12 mouse cellular contexts compared by ENCODE assay signal in genomic region chr4:136780201-136780895, GRCm38 (mm10). TPM values are rescaled to one million over a fixed set of nuclear protein-coding genes. Genes with fewer than 3 reads are reported as not detected.
A peak's percentile ranks its signal among the peaks of the same experiment; 100 is the strongest.
DNase-seq lines count a peak whose midpoint lies in the region; ATAC-seq and TF ChIP-seq lines count a peak whose summit lies in the region.
"Had no signal": no experiment of that assay in that cellular context is flagged by ENCODE, and none has a peak within 500 bp of the region (broad histone marks: within the 10 kb centered on the region; RNA-seq: fewer than 3 reads in every experiment).

No protein-coding gene starts in this region.

- H3K4me2 ChIP-seq in liver, embryonic 11.5 days: no peak overlapping the region
- H3K4me2 ChIP-seq in embryonic facial prominence, embryonic 13.5 days: peak overlapping the region; percentile 28
- H3K4me2 ChIP-seq in myocyte (ENCODE audit: low read depth): no peak overlapping the region

- H3K9ac ChIP-seq in liver, embryonic 11.5 days (ENCODE audit: low read depth, low read length): no peak overlapping the region
- H3K9ac ChIP-seq in embryonic facial prominence, embryonic 13.5 days: no peak overlapping the region

- WGBS in liver, embryonic 11.5 days: 73% methylated on average over 20 of the region's 20 CpGs
- 36% methylated on average over 20 of the region's 20 CpGs for WGBS in embryonic facial prominence, embryonic 13.5 days

- no peak for TF ChIP-seq POLR2A in myocyte (IDR thresholded peaks at IDR 0.05; ENCODE audit: insufficient read length, low read depth)

- H3K4me3 ChIP-seq in liver, embryonic 11.5 days (ENCODE audit: low read depth, low read length): no peak overlapping the region
- no peak overlapping the region for H3K4me3 ChIP-seq in embryonic facial prominence, embryonic 13.5 days
- H3K4me3 ChIP-seq in myocyte: no peak overlapping the region

- H3K79me2 ChIP-seq in myocyte (ENCODE audit: control insufficient read depth, insufficient read depth): no peaks in the 10 kb centered on the region

- no peak for ATAC-seq in liver, embryonic 11.5 days (replicated peaks; ENCODE audit: low FRiP score)
- ATAC-seq in embryonic facial prominence, embryonic 13.5 days (ENCODE audit: insufficient number of reproducible peaks, insufficient read depth, low FRiP score, low TSS enrichment, low read depth): peak; percentile 46; the same call in 1 of the 2 replicates
- ATAC-seq: CD4-positive, CD25-positive, alpha-beta regulatory T cell, adult 4 months had no signal

- DNase-seq in gastrocnemius, postnatal 25 days: peak; percentile 40
- DNase-seq in gastrocnemius, postnatal 10 days: no peak
- DNase-seq in liver: peak; percentile 18
- no peak for DNase-seq in liver, embryonic 11.5 days (ENCODE audit: low spot score)
- no peak for DNase-seq in frontal cortex, postnatal 36 days (ENCODE audit: low spot score in 2 of 2)
- no peak for DNase-seq in spleen, postnatal 36 days (ENCODE audit: low spot score in 2 of 2)
- DNase-seq: gastrocnemius, postnatal 36 days; kidney, adult 11 months had no signal

- peaks cover 9% of the 10 kb centered on the region for H3K4me1 ChIP-seq in liver, embryonic 11.5 days (replicated peaks; ENCODE audit: control insufficient read depth, insufficient read depth, low read length)
- H3K4me1 ChIP-seq in embryonic facial prominence, embryonic 13.5 days: peaks cover 84% of the 10 kb centered on the region

- H3K36me3 ChIP-seq in liver, embryonic 11.5 days (ENCODE audit: control insufficient read depth, insufficient read depth, low read length): no peaks in the 10 kb centered on the region
- H3K36me3 ChIP-seq in embryonic facial prominence, embryonic 13.5 days: no peaks in the 10 kb centered on the region
- no peaks in the 10 kb centered on the region for H3K36me3 ChIP-seq in myocyte (ENCODE audit: control insufficient read depth, insufficient read depth)

- no peaks in the 10 kb centered on the region for H3K9me3 ChIP-seq in liver, embryonic 11.5 days (ENCODE audit: control insufficient read depth, low read length)
- no peaks in the 10 kb centered on the region for H3K9me3 ChIP-seq in embryonic facial prominence, embryonic 13.5 days

- H3K27ac ChIP-seq in liver, embryonic 11.5 days (ENCODE audit: low read depth, low read length): no peak overlapping the region
- H3K27ac ChIP-seq in embryonic facial prominence, embryonic 13.5 days: peak overlapping the region; percentile 92
- H3K27ac ChIP-seq: macrophage had no signal

- H3K27me3 ChIP-seq in liver, embryonic 11.5 days (replicated peaks; ENCODE audit: control insufficient read depth, insufficient read depth, low read length): no peaks in the 10 kb centered on the region
- H3K27me3 ChIP-seq in embryonic facial prominence, embryonic 13.5 days: no peaks in the 10 kb centered on the region
- H3K27me3 ChIP-seq in myocyte (ENCODE audit: control insufficient read depth, insufficient read depth, insufficient read length): no peaks in the 10 kb centered on the region

- H3ac ChIP-seq in myocyte (ENCODE audit: control insufficient read depth, insufficient read length): no peak overlapping the region

TF ChIP-seq in myocyte, 11 proteins besides CTCF, POLR2A, EP300 and RAD21:
- TF ChIP-seq MAX (IDR thresholded peaks at IDR 0.05; ENCODE audit: low read depth) (no peak), MYOD1 (IDR thresholded peaks at IDR 0.05; ENCODE audit: control insufficient read depth in 1 of 3, insufficient read length in 2 of 3, low read depth in 2 of 3) (peak in 1 of 3 experiments; percentile 80), MYOG (IDR thresholded peaks at IDR 0.05; ENCODE audit: control insufficient read depth in 1 of 3, insufficient read depth in 1 of 3, insufficient read length in 2 of 3, low read depth in 2 of 3) (peak in 2 of 3 experiments; percentile 13 to 78), REST (IDR thresholded peaks at IDR 0.05; ENCODE audit: insufficient read depth, insufficient read length) (no peak), TCF3 (IDR thresholded peaks at IDR 0.05; ENCODE audit: insufficient read length, low read depth) (no peak)

RNA-seq across cellular contexts. Expression of gene Ephb2, which starts 55.4 kb away (rescaled TPM):
- 1 to 10 TPM in 1 of 2 experiments, under 1 TPM in 1; 1.00 to 1.2 TPM for total RNA-seq in gastrocnemius, postnatal 25 days (2021)
- total RNA-seq in gastrocnemius, postnatal 10 days (2021): 1 to 10 TPM; 4.6 to 5.4 TPM
- polyA plus RNA-seq in liver, embryonic 11.5 days (2014; fragmentation: Nextera tagmentation; extraction: Ambion mirVana): 4.8 and 5.1 TPM in 2 replicates
- 7.9 and 13.3 TPM in 2 replicates for polyA plus RNA-seq in embryonic facial prominence, embryonic 13.5 days (2015; fragmentation: Nextera tagmentation; extraction: Ambion mirVana)
- 21.7 TPM for polyA plus RNA-seq in myocyte (2012; fragmentation: generic; extraction: Trizol)
- polyA plus RNA-seq: CD4-positive, CD25-positive, alpha-beta regulatory T cell, adult 4 months had no signal

Comparison
In these comparisons a context has a peak if more than half of its experiments do, and no peak if none do; other contexts are left out.
1. DNase-seq: peak in gastrocnemius, postnatal 25 days (single experiment) and liver (single experiment); none in gastrocnemius, postnatal 10 days (single experiment), liver, embryonic 11.5 days (single experiment), frontal cortex, postnatal 36 days (0 of 2) and spleen, postnatal 36 days (0 of 2).